Mouse (Mus musculus): Measurements from ENCODE around the gene Mvb12b.

GRCm38 (mm10) chr2:33803717-33804214 is 84.0 kb downstream of the Mvb12b start:
- TF ChIP-seq GATA1 (IDR thresholded peaks at IDR 0.05; ENCODE audit: borderline replicate concordance, low read length) (no peak), FLI1 (IDR thresholded peaks at IDR 0.05; ENCODE audit: low read length) (no peak)

All from megakaryocyte, embryonic 14.5 days (primary cell).